Mouse (Mus musculus) thymus, adult 2 months (tissue): ENCODE results near the gene Cacna1c. TPM values are rescaled to one million over a fixed set of nuclear protein-coding genes. Genes with fewer than 3 reads are reported as not detected.

Experiments
- DNase-seq: peaks from one replicate; pipeline ENCODE4 v3.0.0; 2021
- H3K27ac ChIP-seq: fragments of 200-500 bp; 2 replicates; pipeline ENCODE4 v1.5.1; 2012; ENCODE audit warnings: low read length, control low read depth; ENCODE audit not compliant: control insufficient read depth, insufficient read depth
- H3K27me3 ChIP-seq: fragments of 200-500 bp; 2 replicates; pipeline ENCODE4 v1.6.1; 2012; ENCODE audit warnings: mild to moderate bottlenecking, low read length, moderate library complexity, mixed read lengths; ENCODE audit not compliant: control insufficient read depth, insufficient read depth
- H3K36me3 ChIP-seq: fragments of 200-500 bp; 2 replicates; pipeline ENCODE4 v1.6.1; 2012; ENCODE audit warnings: mild to moderate bottlenecking, low read length, moderate library complexity; ENCODE audit not compliant: control insufficient read depth, insufficient read depth
- H3K4me1 ChIP-seq: fragments of 200-500 bp; replicated peaks from 2 replicates; pipeline ENCODE4 v1.6.1; 2012; ENCODE audit warnings: low read length; ENCODE audit not compliant: control insufficient read depth, insufficient read depth
- H3K4me3 ChIP-seq: fragments of 200-500 bp; 2 replicates; pipeline ENCODE4 v1.5.1; 2012; ENCODE audit warnings: mild to moderate bottlenecking, low read length, control low read depth, moderate library complexity; ENCODE audit not compliant: control insufficient read depth, insufficient read depth
- CTCF ChIP-seq: fragments of 200-500 bp; IDR thresholded peaks from 2 replicates; pipeline ENCODE4 v1.5.1; 2012; ENCODE audit warnings: mild to moderate bottlenecking, control low read depth, low read length, moderate library complexity, borderline replicate concordance; ENCODE audit not compliant: control insufficient read depth, poor library complexity, insufficient read depth; ENCODE audit errors: extremely low read depth
- POLR2A ChIP-seq: fragments of 200-500 bp; IDR thresholded peaks from 2 replicates; pipeline ENCODE4 v1.6.1; 2012; ENCODE audit warnings: mild to moderate bottlenecking, low read length, control low read depth, moderate library complexity; ENCODE audit not compliant: control insufficient read depth, poor library complexity, insufficient read depth; ENCODE audit errors: extremely low read depth
- WGBS: fragments of 180-500 bp; shearing (Covaris S2); methylation state at CpG from one replicate; pipeline ENCODE4 v1.1.7; 2018; 5-methylcytosine and 5-hydroxymethylcytosine counted together
- polyA plus RNA-seq: library from polyadenylated mRNA; depleted of rRNA; stranded (reverse); fragments of >200 nt; gene quantifications from 2 replicates; pipeline ENCODE4 v1.2.3, GENCODE M21; 2012

Gene Cacna1c
- polyA plus RNA-seq, 1 experiment: 4.8 TPM

DNA sequence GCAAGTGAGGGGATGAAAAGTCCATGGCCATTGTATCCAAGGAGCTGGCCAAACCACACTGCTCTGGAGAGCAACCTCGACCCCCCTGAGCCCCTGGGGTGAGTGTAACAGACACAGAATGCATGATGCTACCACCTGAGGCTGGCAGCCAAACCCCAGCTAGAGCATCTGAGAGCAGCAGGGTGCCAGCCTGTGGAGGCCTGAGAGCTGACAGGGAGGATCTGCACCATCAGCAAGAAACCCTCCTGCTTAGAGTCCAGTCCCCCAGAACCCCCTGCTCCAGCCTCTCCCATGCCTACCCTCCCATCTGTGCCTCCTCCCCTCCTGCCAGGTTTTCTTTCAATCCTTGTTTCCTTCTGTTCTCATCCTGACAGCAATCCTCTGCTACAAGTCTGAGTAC, 385.4 kb downstream of the Cacna1c start:
- Histone ChIP-seq H3K36me3 (no peaks in the 10 kb centered on the region), H3K4me1 (no peaks in the 10 kb centered on the region), H3K4me3 (no peak overlapping the region), H3K27me3 (no peaks in the 10 kb centered on the region), H3K27ac (no peak overlapping the region)
- no peak for TF ChIP-seq POLR2A
- TF ChIP-seq CTCF: no peak
- WGBS: 48% methylated on average over 1 of the region's 1 CpGs
- DNase-seq: no peak

DNA sequence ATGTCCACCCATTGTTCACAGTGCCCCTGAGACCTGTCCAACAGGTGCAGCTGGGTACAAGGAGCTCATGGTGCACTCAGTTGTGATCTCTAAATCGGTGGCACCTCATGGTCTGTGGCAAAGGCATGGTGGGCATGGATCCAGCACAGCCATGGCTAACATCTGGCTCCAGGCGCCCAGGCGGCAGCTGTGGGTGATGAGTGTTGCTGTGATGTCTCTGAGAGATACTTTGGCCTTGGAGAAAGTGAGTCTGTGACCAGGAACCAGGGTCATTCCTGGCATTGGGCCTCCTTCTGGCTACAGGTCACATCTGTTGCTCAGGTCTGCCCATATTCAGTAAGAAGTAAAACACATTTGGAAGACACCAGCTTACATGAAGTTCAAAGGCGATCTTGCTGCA, 391.1 kb downstream of the Cacna1c start:
- H3K27ac ChIP-seq: no peak overlapping the region
- H3K36me3 ChIP-seq: no peaks in the 10 kb centered on the region
- 89% methylated on average over 4 of the region's 4 CpGs for WGBS
- H3K4me1 ChIP-seq: no peaks in the 10 kb centered on the region
- DNase-seq: no peak
- TF ChIP-seq POLR2A: no peak
- TF ChIP-seq CTCF: no peak
- H3K27me3 ChIP-seq: no peaks in the 10 kb centered on the region
- H3K4me3 ChIP-seq: no peak overlapping the region

DNA sequence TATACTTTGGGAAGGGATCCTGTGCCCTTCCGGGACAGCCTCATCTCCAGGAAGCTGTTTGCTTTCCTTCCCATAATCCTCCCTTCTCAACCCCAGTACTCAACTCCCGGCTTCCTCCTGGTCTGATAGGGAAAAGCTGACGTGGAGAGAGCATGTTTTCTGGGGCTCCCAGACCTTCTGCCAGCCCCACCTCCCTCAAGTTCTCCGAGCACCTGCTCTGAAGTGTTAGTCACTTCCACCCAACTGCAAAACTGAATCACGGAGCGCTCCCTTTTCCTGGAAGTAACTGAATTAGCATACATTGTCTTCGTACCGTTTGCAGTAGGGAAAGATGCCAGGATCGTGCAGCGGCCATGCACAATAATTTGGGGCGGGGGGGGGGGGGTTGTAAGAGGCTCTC, 393.9 kb downstream of the Cacna1c start:
- H3K27ac ChIP-seq: no peak overlapping the region
- no peak for TF ChIP-seq POLR2A
- no peak for TF ChIP-seq CTCF
- H3K36me3 ChIP-seq: no peaks in the 10 kb centered on the region
- no peaks in the 10 kb centered on the region for H3K4me1 ChIP-seq
- H3K27me3 ChIP-seq: no peaks in the 10 kb centered on the region
- WGBS: 71% methylated on average over 11 of the region's 11 CpGs
- no peak overlapping the region for H3K4me3 ChIP-seq
- DNase-seq: no peak

DNA sequence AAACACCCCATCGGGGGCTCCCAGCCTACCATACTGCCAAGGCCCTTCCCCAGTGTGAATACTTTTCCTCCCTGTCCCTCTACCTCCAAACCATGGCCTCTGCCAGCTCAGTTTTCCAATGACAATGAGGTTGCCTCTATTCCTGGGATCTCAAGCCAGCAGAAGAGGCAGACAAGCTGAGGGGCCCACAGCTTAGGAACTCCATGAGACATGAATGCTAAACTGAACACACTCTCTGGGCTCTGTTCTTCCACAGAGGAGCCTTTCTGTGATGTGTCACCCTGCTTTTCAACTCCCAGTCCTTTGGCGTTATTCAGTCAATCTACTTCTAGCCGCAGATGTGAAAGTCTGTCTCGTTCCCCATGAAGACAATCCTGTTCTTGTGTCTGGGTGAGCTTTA, 399.8 kb downstream of the Cacna1c start:
- Histone ChIP-seq H3K27ac (no peak overlapping the region), H3K4me3 (no peak overlapping the region), H3K4me1 (no peaks in the 10 kb centered on the region), H3K36me3 (no peaks in the 10 kb centered on the region), H3K27me3 (no peaks in the 10 kb centered on the region)
- no peak for TF ChIP-seq POLR2A
- TF ChIP-seq CTCF: no peak
- no peak for DNase-seq
- WGBS: 97% methylated on average over 4 of the region's 4 CpGs

DNA sequence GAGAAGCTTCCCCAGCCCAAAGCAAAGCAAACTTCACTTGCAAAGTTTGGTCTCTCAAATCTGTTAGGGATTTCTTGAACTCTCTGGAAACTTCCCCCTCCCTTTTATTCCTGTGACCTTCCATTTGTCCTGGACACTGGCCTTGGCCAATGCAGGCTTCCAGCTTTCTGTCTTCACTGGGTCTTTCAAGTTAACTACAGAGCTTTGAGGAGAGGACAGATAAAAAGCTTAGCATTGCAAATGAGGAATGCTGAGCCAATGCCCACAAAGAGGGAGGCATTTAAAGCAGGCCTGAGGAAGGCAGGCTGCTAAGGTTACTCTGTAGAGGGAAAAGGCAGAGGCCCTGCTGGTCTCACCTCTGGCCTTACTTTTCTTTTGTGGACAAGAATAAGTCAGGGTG, 400.5 kb downstream of the Cacna1c start:
- Histone ChIP-seq H3K4me1 (no peaks in the 10 kb centered on the region), H3K4me3 (no peak overlapping the region), H3K27ac (no peak overlapping the region), H3K36me3 (no peaks in the 10 kb centered on the region), H3K27me3 (no peaks in the 10 kb centered on the region)
- TF ChIP-seq CTCF: no peak
- TF ChIP-seq POLR2A: no peak
- no peak for DNase-seq

DNA sequence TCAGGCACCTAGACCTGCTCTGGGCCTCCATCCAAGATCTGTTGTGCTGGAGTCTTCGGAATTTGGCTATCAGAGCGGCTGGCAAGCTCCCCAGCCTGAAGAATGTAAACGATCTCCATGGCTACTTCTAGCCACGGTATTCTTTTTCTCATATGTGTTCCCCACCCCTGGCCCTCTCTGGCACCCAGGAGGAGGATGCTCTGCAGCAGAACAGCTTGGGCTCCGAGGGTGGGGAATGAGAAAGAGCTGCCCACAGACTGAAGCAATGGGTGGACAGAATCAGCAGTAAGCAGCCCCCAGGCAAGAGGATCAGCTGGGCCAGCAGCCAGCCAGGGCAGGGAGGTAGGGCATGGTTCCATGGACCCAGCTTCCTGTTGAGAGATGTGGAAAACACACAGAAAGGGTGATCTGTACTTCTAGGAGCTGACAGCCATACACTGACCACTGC, 404.3 kb downstream of the Cacna1c start:
- 70% methylated on average over 5 of the region's 5 CpGs for WGBS
- Histone ChIP-seq H3K36me3 (no peaks in the 10 kb centered on the region), H3K27me3 (no peaks in the 10 kb centered on the region), H3K27ac (no peak overlapping the region), H3K4me1 (no peaks in the 10 kb centered on the region), H3K4me3 (no peak overlapping the region)
- TF ChIP-seq POLR2A: no peak
- no peak for TF ChIP-seq CTCF
- no peak for DNase-seq

DNA sequence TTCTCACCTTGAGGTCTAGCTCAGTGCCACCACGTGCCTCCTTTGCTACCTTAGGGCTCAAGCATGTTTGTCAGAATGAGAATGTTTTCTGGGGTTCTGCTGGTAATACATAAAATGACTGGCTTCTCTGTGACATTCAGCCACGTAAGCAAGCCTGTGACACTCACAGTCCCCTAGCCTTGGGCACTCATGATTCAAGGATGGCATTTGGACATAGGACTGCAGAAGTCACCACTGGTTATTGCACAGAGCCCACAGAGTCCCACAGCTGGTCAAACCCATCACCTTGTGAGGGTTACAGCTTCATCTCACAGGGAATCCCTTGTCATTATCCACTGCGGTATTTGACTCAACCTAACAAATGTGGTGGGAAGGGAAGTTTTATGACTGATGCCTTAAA, 408.3 kb downstream of the Cacna1c start:
- Histone ChIP-seq H3K27ac (no peak overlapping the region), H3K4me3 (no peak overlapping the region), H3K27me3 (no peaks in the 10 kb centered on the region), H3K4me1 (no peaks in the 10 kb centered on the region), H3K36me3 (no peaks in the 10 kb centered on the region)
- TF ChIP-seq POLR2A (no peak), CTCF (no peak)
- no peak for DNase-seq
- WGBS: 82% methylated on average over 3 of the region's 3 CpGs
